Mouse (Mus musculus) bone marrow macrophage, adult 2 months (primary cell): ENCODE measurements around the gene Cenpu.

ENCODE experiments used
- CTCF ChIP-seq: IDR thresholded peaks from 2 replicates; pipeline ENCODE4 v1.5.1; 2012; ENCODE audit warnings: low read depth, mild to moderate bottlenecking, low read length, moderate library complexity
- POLR2A ChIP-seq: IDR thresholded peaks from 2 replicates; pipeline ENCODE4 v1.6.1; 2012; ENCODE audit warnings: mild to moderate bottlenecking, low read depth, low read length, borderline replicate concordance

DNA sequence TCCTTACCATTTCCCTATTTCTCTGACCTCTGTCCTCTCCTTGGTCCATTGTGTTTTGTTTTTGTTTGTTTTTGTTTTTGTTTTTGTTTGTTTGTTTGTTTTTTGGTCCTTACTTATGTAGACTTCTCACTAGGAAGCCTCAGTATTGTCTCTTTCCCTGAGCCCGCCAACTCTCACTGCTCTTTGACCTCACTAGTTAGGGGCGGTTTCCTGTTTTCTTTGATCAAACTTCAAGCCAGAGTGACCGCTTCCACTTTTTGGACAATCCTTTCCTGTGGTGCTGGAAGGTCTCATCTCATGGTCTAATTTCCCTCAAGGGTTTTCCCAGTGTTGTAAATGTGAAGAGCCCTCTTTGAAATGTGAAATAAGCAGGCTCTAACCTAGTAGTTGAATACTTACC, 47.6 kb upstream of the Cenpu start:
- no peak for TF ChIP-seq POLR2A
- no peak for TF ChIP-seq CTCF
